Mouse (Mus musculus) midbrain, embryonic 12.5 days (tissue): ENCODE results near the gene 9130230L23Rik. TPM values are rescaled to one million over a fixed set of nuclear protein-coding genes. Genes with fewer than 3 reads are reported as not detected.

Experiments
- ATAC-seq: fragments of 200-750 bp; cut with Nextera tagmentation; 2 replicates; pipeline ENCODE4 v1.8.0; 2017; ENCODE audit warnings: low read depth, moderate TSS enrichment, moderate library complexity; ENCODE audit not compliant: low FRiP score
- H3K27ac ChIP-seq: fragments of 300-500 bp; sonication (generic); replicated peaks from 2 replicates; pipeline ENCODE4 v1.5.1; 2016; ENCODE audit warnings: mild to moderate bottlenecking
- H3K27me3 ChIP-seq: fragments of 300-500 bp; sonication (generic); 2 replicates; pipeline ENCODE4 v1.6.1; 2016; ENCODE audit warnings: mild to moderate bottlenecking
- H3K36me3 ChIP-seq: fragments of 300-500 bp; sonication (generic); 2 replicates; pipeline ENCODE4 v1.6.1; 2016
- H3K4me1 ChIP-seq: fragments of 300-500 bp; sonication (generic); 2 replicates; pipeline ENCODE4 v1.6.1; 2016
- H3K4me2 ChIP-seq: fragments of 300-500 bp; sonication (generic); replicated peaks from 2 replicates; pipeline ENCODE4 v1.6.1; 2016; ENCODE audit warnings: mild to moderate bottlenecking, moderate library complexity
- H3K4me3 ChIP-seq: fragments of 300-500 bp; sonication (generic); 2 replicates; pipeline ENCODE4 v1.5.1; 2016; ENCODE audit warnings: mild to moderate bottlenecking
- H3K9ac ChIP-seq: fragments of 300-500 bp; sonication (generic); replicated peaks from 2 replicates; pipeline ENCODE4 v1.6.1; 2016; ENCODE audit warnings: mild to moderate bottlenecking, moderate library complexity
- H3K9me3 ChIP-seq: fragments of 300-500 bp; sonication (generic); 2 replicates; pipeline ENCODE4 v1.6.1; 2016; ENCODE audit warnings: mild to moderate bottlenecking
- WGBS: fragments of 180-500 bp; shearing (Covaris S2); methylation state at CpG from one replicate; pipeline ENCODE4 v1.1.7; 2016; 5-methylcytosine and 5-hydroxymethylcytosine counted together
- polyA plus RNA-seq: library from polyadenylated mRNA; unstranded; fragments of >200 nt; fragmentation: Nextera tagmentation; extraction: Ambion mirVana; gene quantifications from 2 replicates; pipeline ENCODE4 v1.2.1, GENCODE M21; 2016

Gene 9130230L23Rik
- polyA plus RNA-seq, 1 experiment from 2014 or later, result not detected

DNA sequence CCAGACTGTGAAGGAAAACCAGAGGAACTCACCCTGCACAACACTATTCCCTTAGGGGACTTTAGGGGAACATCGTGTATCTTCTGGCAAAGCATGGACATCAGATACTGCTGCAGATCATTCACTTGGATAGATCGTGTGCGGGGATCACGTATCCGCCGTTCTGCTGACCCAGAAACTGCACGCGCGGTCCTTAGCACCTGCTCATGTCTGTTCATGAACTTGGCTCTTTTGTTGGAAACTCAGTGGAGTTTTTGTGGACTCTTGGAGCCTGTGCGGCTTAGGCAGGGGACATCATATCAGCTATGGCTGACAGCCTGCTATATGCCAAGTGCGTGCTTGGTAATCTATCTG is 43.5 kb downstream of the 9130230L23Rik start:
- H3K36me3 ChIP-seq, result no peaks in the 10 kb centered on the region
- no peak overlapping the region for H3K27ac ChIP-seq
- H3K4me1 ChIP-seq, result 0 out of 2 replicates have a peak, but pooled peaks cover 4% of the 10 kb centered on the region
- 94% methylated on average over 11 of the region's 11 CpGs for whole genome bisulfite sequencing
- no peak overlapping the region for H3K9ac ChIP-seq
- no peaks in the 10 kb centered on the region for H3K9me3 ChIP-seq
- H3K27me3 ChIP-seq, result no peaks in the 10 kb centered on the region
- no peak for ATAC-seq
- H3K4me3 ChIP-seq, result no peak overlapping the region
- H3K4me2 ChIP-seq, result no peak overlapping the region

- Histone ChIP-seq H3K4me1 (peaks cover 10% of the 10 kb centered on the region), H3K4me3 (no peak overlapping the region), H3K27me3 (no peaks in the 10 kb centered on the region), H3K27ac (no peak overlapping the region), H3K4me2 (no peak overlapping the region), H3K36me3 (no peaks in the 10 kb centered on the region), H3K9ac (no peak overlapping the region), H3K9me3 (no peaks in the 10 kb centered on the region)
- ATAC-seq, result no peak
- WGBS, result 83% methylated on average over 5 of the region's 5 CpGs
Measured at GRCm38 (mm10) chr5:65959893-65960596, 44.0 kb downstream of the 9130230L23Rik start.

GRCm38 (mm10) chr5:65958597-65958996 is 45.5 kb downstream of the 9130230L23Rik start:
- ATAC-seq, result no peak
- 5% methylated on average over 4 of the region's 4 CpGs for WGBS

DNA sequence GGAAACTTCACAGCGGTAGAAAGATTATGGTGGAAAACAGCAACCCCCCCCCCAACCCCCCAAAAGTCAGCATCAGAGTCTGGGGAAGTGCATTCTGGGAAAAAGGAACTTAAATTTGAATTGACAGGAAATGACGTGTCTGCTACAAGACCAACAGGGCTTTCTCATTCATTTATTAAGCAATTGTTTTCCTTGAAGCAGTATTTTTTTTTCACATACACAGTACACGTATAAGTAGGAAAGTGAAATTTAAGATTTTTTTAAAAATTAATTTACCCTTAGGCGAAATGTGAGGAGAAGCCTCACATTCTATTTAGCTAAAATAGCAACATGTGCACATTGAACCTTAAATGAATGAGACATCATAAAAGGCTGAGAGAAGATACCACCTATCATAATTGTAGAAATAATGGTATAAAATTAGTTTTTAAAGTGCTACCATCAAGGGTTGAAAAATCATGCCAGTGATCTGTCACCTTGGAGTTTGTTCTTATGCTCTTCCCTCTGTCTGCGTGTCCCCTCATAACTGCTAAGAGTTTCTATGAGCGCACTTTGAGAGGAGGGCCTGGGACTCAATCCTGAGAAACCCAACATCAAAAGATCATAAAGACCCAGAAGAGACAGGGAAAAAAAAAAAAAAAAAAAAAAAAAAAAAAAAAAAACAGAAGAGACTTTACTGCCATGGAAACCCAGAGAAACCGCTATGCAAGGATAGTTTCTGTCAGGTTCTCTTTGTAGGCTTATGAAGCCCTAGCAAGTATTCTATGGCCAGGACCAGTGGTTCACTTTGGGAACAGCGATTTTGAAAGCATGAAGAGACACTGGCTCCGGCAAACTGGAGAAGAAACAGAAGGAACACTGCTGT is 47.7 kb downstream of the 9130230L23Rik start:
- peak overlapping the region; percentile 49 for H3K4me2 ChIP-seq
- H3K27ac ChIP-seq, result no peak overlapping the region
- no peaks in the 10 kb centered on the region for H3K36me3 ChIP-seq
- peaks cover 14% of the 10 kb centered on the region for H3K4me1 ChIP-seq
- H3K4me3 ChIP-seq, result peak overlapping the region; percentile 34
- 80% methylated on average over 9 of the region's 9 CpGs for WGBS
- ATAC-seq, result no peak
- H3K9me3 ChIP-seq, result no peaks in the 10 kb centered on the region
- H3K9ac ChIP-seq, result no peak overlapping the region
- no peaks in the 10 kb centered on the region for H3K27me3 ChIP-seq

More at GRCm38 (mm10) chr5:65958597-65958996, 45.5 kb downstream of the 9130230L23Rik start:
- peaks cover 14% of the 10 kb centered on the region for H3K4me1 ChIP-seq
- no peaks in the 10 kb centered on the region for H3K36me3 ChIP-seq
- no peak overlapping the region for H3K4me3 ChIP-seq
- no peak overlapping the region for H3K4me2 ChIP-seq
- no peak overlapping the region for H3K27ac ChIP-seq
- H3K9me3 ChIP-seq, result no peaks in the 10 kb centered on the region
- H3K9ac ChIP-seq, result no peak overlapping the region
- H3K27me3 ChIP-seq, result no peaks in the 10 kb centered on the region

- Histone ChIP-seq H3K9me3 (no peaks in the 10 kb centered on the region), H3K4me3 (peak overlapping the region; percentile 34), H3K9ac (no peak overlapping the region), H3K27me3 (no peaks in the 10 kb centered on the region), H3K4me1 (peaks cover 18% of the 10 kb centered on the region), H3K36me3 (no peaks in the 10 kb centered on the region), H3K27ac (peak overlapping the region; percentile 35), H3K4me2 (peak overlapping the region; percentile 49)
- WGBS, result 46% methylated on average over 23 of the region's 23 CpGs
- ATAC-seq, result peak; percentile 27
Measured at GRCm38 (mm10) chr5:65955343-65956143, 48.5 kb downstream of the 9130230L23Rik start.

DNA sequence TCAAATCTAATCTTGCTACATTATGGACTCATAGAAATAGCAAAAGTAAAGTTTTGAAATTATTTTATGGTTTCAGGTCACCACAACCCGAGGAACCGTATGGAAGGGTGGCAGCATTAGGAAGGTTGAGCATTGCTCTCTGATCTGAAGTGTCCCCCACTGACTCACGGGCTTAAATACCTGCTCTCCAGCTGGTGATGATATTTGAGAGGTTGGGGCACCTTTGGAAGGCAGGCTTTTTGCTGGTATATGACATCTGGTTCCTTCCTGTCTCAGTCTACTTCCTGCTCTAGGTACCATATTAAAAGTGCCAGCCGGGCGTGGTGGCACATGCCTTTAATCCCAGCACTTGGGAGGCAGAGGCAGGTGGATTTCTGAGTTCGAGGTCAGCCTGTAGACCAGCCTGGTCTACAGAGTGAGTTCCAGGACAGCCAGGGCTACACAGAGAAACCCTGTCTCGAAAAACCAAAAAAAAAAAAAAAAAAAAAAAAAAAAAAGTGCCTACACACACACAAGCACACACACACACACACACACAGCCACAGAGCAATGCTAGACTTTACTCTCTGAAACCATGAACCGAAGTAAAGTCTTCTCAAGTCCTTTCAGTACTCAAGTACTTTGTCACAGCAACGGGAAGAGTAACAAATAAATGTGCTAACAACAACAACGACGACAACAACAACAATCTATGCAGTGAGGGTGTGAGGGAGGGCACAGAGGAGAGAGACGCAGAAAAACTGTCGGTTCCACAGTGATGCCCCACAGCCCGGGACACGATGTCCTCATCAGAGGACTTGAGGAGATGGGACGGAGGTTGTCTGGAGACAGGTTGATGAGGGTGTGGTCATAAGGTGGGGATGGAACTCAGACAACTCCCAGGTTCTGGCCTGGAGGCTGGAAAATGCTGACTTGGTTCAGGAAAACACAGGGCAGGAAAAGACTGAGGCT is 49.7 kb downstream of the 9130230L23Rik start:
- H3K4me1 ChIP-seq, result peaks cover 25% of the 10 kb centered on the region
- H3K27me3 ChIP-seq, result no peaks in the 10 kb centered on the region
- H3K4me2 ChIP-seq, result no peak overlapping the region
- peak overlapping the region; percentile 35 for H3K27ac ChIP-seq
- no peak overlapping the region for H3K4me3 ChIP-seq
- H3K36me3 ChIP-seq, result no peaks in the 10 kb centered on the region
- ATAC-seq, result no peak
- H3K9ac ChIP-seq, result no peak overlapping the region
- 91% methylated on average over 16 of the region's 16 CpGs for WGBS
- no peaks in the 10 kb centered on the region for H3K9me3 ChIP-seq

- H3K27me3 ChIP-seq, result no peaks in the 10 kb centered on the region
- H3K9ac ChIP-seq, result no peak overlapping the region
- H3K36me3 ChIP-seq, result no peaks in the 10 kb centered on the region
- peaks cover 25% of the 10 kb centered on the region for H3K4me1 ChIP-seq
- peak overlapping the region; percentile 95 for H3K27ac ChIP-seq
- H3K9me3 ChIP-seq, result no peaks in the 10 kb centered on the region
- H3K4me3 ChIP-seq, result no peak overlapping the region
- no peak for ATAC-seq
- no peak overlapping the region for H3K4me2 ChIP-seq
- WGBS, result 64% methylated on average over 4 of the region's 4 CpGs
Measured at GRCm38 (mm10) chr5:65951513-65951909, 52.6 kb downstream of the 9130230L23Rik start.

GRCm38 (mm10) chr5:65950679-65951512 is 53.2 kb downstream of the 9130230L23Rik start:
- Histone ChIP-seq H3K27me3 (no peaks in the 10 kb centered on the region), H3K4me2 (peak overlapping the region; percentile 46), H3K36me3 (no peaks in the 10 kb centered on the region), H3K9ac (peak overlapping the region; percentile 29; the same call in 1 of the 2 replicates), H3K9me3 (no peaks in the 10 kb centered on the region), H3K4me3 (peak overlapping the region; percentile 7; the same call in 1 of the 2 replicates), H3K27ac (peak overlapping the region; percentile 95), H3K4me1 (peaks cover 24% of the 10 kb centered on the region)
- WGBS, result 38% methylated on average over 18 of the region's 18 CpGs
- peak; percentile 80 for ATAC-seq

DNA sequence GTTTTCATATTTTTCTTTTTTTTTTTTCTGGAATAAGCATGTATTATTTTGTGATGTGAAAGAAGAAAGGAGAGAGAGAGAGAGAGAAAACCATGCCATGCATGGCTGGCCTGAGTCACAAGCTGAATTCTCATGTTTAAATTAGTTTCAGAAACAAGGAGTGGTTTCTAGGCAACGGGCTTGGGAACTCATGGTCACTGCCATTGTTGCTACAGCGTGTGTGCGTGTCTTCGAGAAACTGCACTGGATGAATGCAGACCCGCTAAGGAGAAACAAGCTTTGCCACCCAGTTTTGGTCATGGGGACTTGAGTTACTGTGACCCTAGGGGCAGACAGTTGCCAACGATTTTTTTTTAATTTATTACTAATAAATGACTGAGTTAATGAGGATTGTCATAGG is 53.8 kb downstream of the 9130230L23Rik start:
- Histone ChIP-seq H3K36me3 (no peaks in the 10 kb centered on the region), H3K9ac (peak overlapping the region; percentile 29; the same call in 1 of the 2 replicates), H3K9me3 (no peaks in the 10 kb centered on the region), H3K27ac (peak overlapping the region; percentile 95), H3K4me2 (peak overlapping the region; percentile 46), H3K27me3 (no peaks in the 10 kb centered on the region), H3K4me1 (peaks cover 17% of the 10 kb centered on the region), H3K4me3 (peak overlapping the region; percentile 7; the same call in 1 of the 2 replicates)
- ATAC-seq, result peak; percentile 90
- WGBS, result 12% methylated on average over 6 of the region's 6 CpGs

DNA sequence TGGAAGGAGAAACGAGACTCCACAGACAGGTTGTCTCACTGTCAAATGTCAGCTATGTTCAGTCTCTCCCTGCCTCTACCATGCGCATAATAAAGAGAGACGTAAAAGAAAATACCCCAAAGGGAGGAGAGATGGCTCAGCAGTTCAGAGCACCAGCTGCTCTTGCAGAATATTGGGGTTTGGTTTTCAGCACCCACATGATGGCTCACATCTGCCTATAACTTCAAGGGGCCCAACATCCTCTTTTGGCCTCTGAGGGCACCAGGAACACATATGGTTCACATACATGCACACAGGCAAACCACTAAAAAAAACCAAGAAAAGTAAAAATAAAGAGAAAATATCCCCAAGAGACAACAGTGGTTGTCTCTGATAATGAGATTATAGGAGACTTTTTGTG is 54.3 kb downstream of the 9130230L23Rik start:
- Histone ChIP-seq H3K27ac (peak overlapping the region; percentile 95), H3K36me3 (no peaks in the 10 kb centered on the region), H3K27me3 (no peaks in the 10 kb centered on the region), H3K4me2 (0 out of 2 replicates have a peak overlapping the region, but pooled peaks have one; percentile 16), H3K4me3 (no peak overlapping the region), H3K4me1 (peaks cover 13% of the 10 kb centered on the region), H3K9ac (0 out of 2 replicates have a peak overlapping the region, but pooled peaks have one; percentile 5), H3K9me3 (no peaks in the 10 kb centered on the region)
- 19% methylated on average over 3 of the region's 3 CpGs for WGBS
- ATAC-seq, result no peak
